Mouse (Mus musculus): Measurements from ENCODE around the gene Gli2.

Gli2 gene

GRCm38 (mm10) chr1:119051192-119051937 is 2.1 kb downstream of the Gli2 start:
- no peak for DNase-seq (ENCODE audit: low spot score)

- DNase-seq (ENCODE audit: low spot score) = no peak
These were observed 3.4 kb downstream of the Gli2 start for GRCm38 (mm10) chr1:119049812-119050615.

- no peak for DNase-seq (ENCODE audit: low spot score)
These were observed 4.4 kb downstream of the Gli2 start for GRCm38 (mm10) chr1:119048988-119049387.

- DNase-seq (ENCODE audit: low spot score) = no peak
These were observed 4.9 kb downstream of the Gli2 start for GRCm38 (mm10) chr1:119048547-119048946.

- peak; percentile 63 for DNase-seq (ENCODE audit: low spot score)
These were observed 5.7 kb downstream of the Gli2 start for GRCm38 (mm10) chr1:119047462-119048371.

GRCm38 (mm10) chr1:119038436-119038835 is 15.0 kb downstream of the Gli2 start:
- no peak for DNase-seq (ENCODE audit: low spot score)

- DNase-seq (ENCODE audit: low spot score) = no peak
These were observed 17.5 kb downstream of the Gli2 start for GRCm38 (mm10) chr1:119035931-119036330.

GRCm38 (mm10) chr1:119035301-119035700 is 18.1 kb downstream of the Gli2 start:
- DNase-seq (ENCODE audit: low spot score) = no peak

GRCm38 (mm10) chr1:119034163-119034705 is 19.2 kb downstream of the Gli2 start:
- peak; percentile 59 for DNase-seq (ENCODE audit: low spot score)

GRCm38 (mm10) chr1:119033450-119034162 is 19.8 kb downstream of the Gli2 start:
- peak; percentile 41 for DNase-seq (ENCODE audit: low spot score)

- DNase-seq (ENCODE audit: low spot score) = no peak
These were observed 22.2 kb downstream of the Gli2 start for GRCm38 (mm10) chr1:119031185-119031584.

- no peak for DNase-seq (ENCODE audit: low spot score)
These were observed 27.6 kb downstream of the Gli2 start for GRCm38 (mm10) chr1:119025647-119026358.

GRCm38 (mm10) chr1:119022311-119022710 is 31.1 kb downstream of the Gli2 start:
- DNase-seq (ENCODE audit: low spot score) = no peak

GRCm38 (mm10) chr1:119020092-119020491 is 33.3 kb downstream of the Gli2 start:
- DNase-seq (ENCODE audit: low spot score) = no peak

GRCm38 (mm10) chr1:119019056-119019455 is 34.4 kb downstream of the Gli2 start:
- DNase-seq (ENCODE audit: low spot score) = no peak

- no peak for DNase-seq (ENCODE audit: low spot score)
These were observed 36.6 kb downstream of the Gli2 start for GRCm38 (mm10) chr1:119016866-119017265.

GRCm38 (mm10) chr1:119015108-119015507 is 38.3 kb downstream of the Gli2 start:
- DNase-seq (ENCODE audit: low spot score) = no peak

GRCm38 (mm10) chr1:119008949-119009348 is 44.5 kb downstream of the Gli2 start:
- no peak for DNase-seq (ENCODE audit: low spot score)

GRCm38 (mm10) chr1:119003852-119004398 is 49.5 kb downstream of the Gli2 start:
- DNase-seq (ENCODE audit: low spot score) = no peak

- DNase-seq (ENCODE audit: low spot score) = no peak
These were observed 51.9 kb downstream of the Gli2 start for GRCm38 (mm10) chr1:119001454-119002034.

Measured in ovary, postnatal 36 days (tissue).